Mouse (Mus musculus) gastrocnemius, adult 8-10 months (tissue): ENCODE data around the gene Glra1. TPM values are rescaled to one million over a fixed set of nuclear protein-coding genes. Genes with fewer than 3 reads are reported as not detected.
A peak's percentile ranks its signal among the peaks of the same experiment; 100 is the strongest.

Experiments
- DNase-seq, 2 experiments: peaks; one replicate each; pipeline ENCODE4 v3.0.0; 2022; ENCODE audit warnings: low spot score in 2 of 2
- total RNA-seq, 4 experiments: library from RNA; stranded (reverse); gene quantifications; 2 replicates each; pipeline ENCODE4 v1.2.4; 2022

Glra1 gene
- total RNA-seq, 4 experiments from 2014 or later: not detected

- no peak for DNase-seq
Observed at GRCm38 (mm10) chr11:55518806-55519674, 89.0 kb downstream of the Glra1 start.

- DNase-seq: no peak
Observed at GRCm38 (mm10) chr11:55517666-55518065, 90.3 kb downstream of the Glra1 start.

GRCm38 (mm10) chr11:55511374-55511773 lies 96.6 kb downstream of the Glra1 start:
- DNase-seq: no peak

- no peak for DNase-seq
Observed at GRCm38 (mm10) chr11:55505485-55505884, 102.5 kb downstream of the Glra1 start.

GRCm38 (mm10) chr11:55502886-55503285 lies 105.1 kb downstream of the Glra1 start:
- no peak for DNase-seq

- peak; percentile 55 to 69 for DNase-seq
Observed at GRCm38 (mm10) chr11:55501955-55502531, 106.0 kb downstream of the Glra1 start.

- DNase-seq: no peak
Observed at GRCm38 (mm10) chr11:55497885-55498284, 110.1 kb downstream of the Glra1 start.

- no peak for DNase-seq
Observed at GRCm38 (mm10) chr11:55496158-55496557, 111.8 kb downstream of the Glra1 start.

- no peak for DNase-seq
Observed at GRCm38 (mm10) chr11:55485443-55485842, 122.6 kb downstream of the Glra1 start.

- no peak for DNase-seq
Observed at GRCm38 (mm10) chr11:55473219-55473618, 134.8 kb downstream of the Glra1 start.

- DNase-seq: no peak
Observed at GRCm38 (mm10) chr11:55471467-55471866, 136.5 kb downstream of the Glra1 start.

GRCm38 (mm10) chr11:55470761-55471160 lies 137.2 kb downstream of the Glra1 start:
- no peak for DNase-seq

GRCm38 (mm10) chr11:55469923-55470691 lies 137.9 kb downstream of the Glra1 start:
- DNase-seq: no peak

GRCm38 (mm10) chr11:55469048-55469843 lies 138.8 kb downstream of the Glra1 start, which contains the start of gene G3bp1:
Gene G3bp1, plus strand, starts transcription at chr11:55469685.
- peak; percentile 100 for DNase-seq

- DNase-seq: no peak
Observed at GRCm38 (mm10) chr11:55468611-55469047, 139.4 kb downstream of the Glra1 start.

GRCm38 (mm10) chr11:55468012-55468411 lies 140.0 kb downstream of the Glra1 start:
- DNase-seq: no peak

- no peak for DNase-seq
Observed at GRCm38 (mm10) chr11:55465177-55465576, 142.8 kb downstream of the Glra1 start.

GRCm38 (mm10) chr11:55464707-55465106 lies 143.3 kb downstream of the Glra1 start:
- DNase-seq: no peak
